Mouse (Mus musculus): ENCODE results near the gene Ripk4. TPM values are rescaled to one million over a fixed set of nuclear protein-coding genes. Genes with fewer than 3 reads are reported as not detected.

The Ripk4 gene
- total RNA-seq (2015) (not detected in 2 replicates), total RNA-seq (2017) (0.04 TPM in 1 of 2 replicates, not detected in the other)

GRCm38 (mm10) chr16:97763061-97763989 is at the start of gene Ripk4:
Gene Ripk4 (minus strand): TSS chr16:97763787.
- no peak for ATAC-seq (ENCODE audit: poor library complexity, severe bottlenecking)

- no peak for ATAC-seq (ENCODE audit: poor library complexity, severe bottlenecking)
These were observed 45.3 kb upstream of the Ripk4 start for GRCm38 (mm10) chr16:97808881-97809280.

- ATAC-seq (ENCODE audit: poor library complexity, severe bottlenecking) = no peak
These were observed 42.1 kb upstream of the Ripk4 start for GRCm38 (mm10) chr16:97805646-97806045.

DNA sequence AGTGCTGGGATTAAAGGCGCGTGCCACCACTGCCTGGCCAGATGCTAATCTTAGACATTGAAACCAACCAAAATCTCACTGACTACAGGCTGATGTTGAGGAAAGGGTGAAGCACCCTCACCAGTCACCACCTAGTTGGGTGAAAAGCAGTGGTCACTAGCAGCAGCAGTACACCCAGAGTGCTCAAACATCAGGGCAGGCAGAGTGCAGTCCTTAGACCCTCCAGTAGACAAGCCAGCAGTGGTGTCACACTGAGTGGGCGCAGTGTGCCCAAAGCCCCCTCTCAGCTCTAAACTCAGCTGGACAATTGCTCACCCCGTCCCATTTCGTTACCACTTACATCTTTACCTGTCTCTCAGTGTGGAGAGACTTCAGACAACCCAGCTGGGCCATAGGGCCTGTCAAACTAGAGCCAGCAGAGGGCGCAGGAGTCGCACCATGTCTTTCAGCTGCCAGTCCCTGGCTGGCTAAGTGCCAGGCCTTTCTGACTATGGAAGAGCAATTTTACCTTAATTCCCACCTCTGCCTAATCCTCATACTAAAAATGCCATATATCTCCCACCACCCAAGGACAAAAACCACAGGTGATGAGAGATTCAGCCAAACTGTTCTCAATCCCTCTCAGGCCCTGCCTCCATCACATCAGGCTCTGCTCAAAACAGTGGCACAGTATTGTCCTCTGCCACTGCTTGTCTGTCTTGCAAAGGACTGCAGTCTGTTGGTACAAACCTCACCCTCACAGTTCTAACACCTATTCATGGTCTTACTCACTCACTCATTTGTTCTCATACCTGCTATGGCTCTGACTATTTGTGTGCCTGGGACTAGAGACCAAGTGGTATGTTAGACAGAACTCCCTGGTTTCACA is 41.3 kb upstream of the Ripk4 start:
- peak; percentile 73 for ATAC-seq (ENCODE audit: poor library complexity, severe bottlenecking)

DNA sequence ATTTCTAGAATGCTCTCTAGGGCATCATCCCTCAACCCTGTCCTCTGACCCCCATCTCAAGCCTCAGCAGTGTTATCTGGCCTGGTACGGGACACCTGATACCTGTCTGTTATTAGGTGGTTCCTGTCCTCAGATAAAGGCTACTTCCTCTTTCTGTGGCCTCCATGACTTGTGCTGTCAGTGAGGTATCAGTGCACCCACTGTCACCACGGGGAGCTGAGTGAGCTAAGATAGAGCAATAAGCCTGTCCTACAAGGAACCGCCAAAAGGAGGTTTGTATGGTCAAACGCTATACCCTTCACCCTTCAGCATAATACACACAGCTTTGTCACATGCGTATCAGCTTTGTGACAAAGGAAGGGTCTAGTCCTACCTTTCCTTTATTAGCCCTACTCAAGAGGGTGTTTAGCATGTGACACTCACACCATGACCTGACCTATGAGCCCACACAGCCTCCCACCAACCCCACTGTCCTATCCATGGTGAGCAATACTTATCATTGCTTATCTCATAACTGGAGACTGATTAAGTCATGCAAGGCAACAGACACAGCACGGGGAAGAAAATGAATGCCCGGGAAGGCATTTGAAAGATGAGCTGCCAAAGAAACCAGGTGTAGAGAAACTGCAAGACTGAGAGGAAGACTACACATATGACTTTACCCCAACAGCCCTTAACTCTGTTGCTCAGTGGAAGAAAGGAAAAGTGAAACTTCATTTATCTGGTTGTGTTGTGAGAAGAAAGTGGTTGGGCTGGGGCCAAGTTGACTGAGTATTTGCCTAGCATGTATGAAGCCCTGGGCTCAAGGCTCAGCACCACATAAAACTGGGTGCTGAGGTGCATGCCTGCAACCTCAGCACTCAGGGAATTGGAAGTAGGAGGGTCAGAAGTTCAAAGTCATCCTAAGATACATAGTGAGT is 34.6 kb upstream of the Ripk4 start:
- peak; percentile 55 for ATAC-seq (ENCODE audit: poor library complexity, severe bottlenecking)

DNA sequence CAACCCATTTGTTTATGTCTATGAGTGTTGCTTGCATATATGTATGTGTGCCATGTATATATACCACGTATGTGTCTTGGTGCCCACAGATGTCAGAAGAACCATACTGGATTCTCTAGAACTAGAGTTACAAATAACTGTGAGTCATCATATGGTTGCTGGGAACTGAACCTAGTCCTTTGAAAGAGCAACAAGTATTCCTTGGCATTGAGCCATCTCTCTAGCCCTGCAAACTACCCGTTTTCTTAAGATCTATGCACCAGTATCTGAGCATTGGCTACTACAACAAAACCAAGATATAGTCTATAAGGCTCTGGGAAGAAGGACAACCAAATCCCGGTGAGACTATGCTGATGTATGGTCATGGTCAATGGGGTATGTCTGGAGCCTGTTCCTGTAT is 33.6 kb upstream of the Ripk4 start:
- no peak for ATAC-seq (ENCODE audit: poor library complexity, severe bottlenecking)

- ATAC-seq (ENCODE audit: poor library complexity, severe bottlenecking) = peak; percentile 44; the same call in 1 of the 2 replicates
These were observed 30.7 kb upstream of the Ripk4 start for GRCm38 (mm10) chr16:97794256-97794655.

DNA sequence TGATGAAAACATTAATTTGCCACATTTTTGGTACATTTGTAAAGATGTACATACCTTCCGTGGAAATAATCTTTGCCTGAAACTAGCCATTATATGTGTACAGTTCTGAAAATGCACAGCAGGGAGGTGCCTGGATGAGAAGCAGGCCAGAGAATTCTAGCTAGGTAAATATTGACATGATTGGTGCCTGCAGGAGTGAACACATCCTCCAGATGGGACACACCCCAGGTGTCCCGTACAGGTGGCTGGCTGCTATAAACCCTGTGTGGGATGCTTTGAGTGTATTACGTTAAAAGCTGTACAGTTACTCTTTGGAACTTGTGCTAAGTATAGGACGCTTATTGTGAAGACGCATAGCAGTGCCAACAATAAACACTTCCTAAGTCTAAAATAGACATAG is 19.5 kb upstream of the Ripk4 start:
- ATAC-seq (ENCODE audit: poor library complexity, severe bottlenecking) = no peak

DNA sequence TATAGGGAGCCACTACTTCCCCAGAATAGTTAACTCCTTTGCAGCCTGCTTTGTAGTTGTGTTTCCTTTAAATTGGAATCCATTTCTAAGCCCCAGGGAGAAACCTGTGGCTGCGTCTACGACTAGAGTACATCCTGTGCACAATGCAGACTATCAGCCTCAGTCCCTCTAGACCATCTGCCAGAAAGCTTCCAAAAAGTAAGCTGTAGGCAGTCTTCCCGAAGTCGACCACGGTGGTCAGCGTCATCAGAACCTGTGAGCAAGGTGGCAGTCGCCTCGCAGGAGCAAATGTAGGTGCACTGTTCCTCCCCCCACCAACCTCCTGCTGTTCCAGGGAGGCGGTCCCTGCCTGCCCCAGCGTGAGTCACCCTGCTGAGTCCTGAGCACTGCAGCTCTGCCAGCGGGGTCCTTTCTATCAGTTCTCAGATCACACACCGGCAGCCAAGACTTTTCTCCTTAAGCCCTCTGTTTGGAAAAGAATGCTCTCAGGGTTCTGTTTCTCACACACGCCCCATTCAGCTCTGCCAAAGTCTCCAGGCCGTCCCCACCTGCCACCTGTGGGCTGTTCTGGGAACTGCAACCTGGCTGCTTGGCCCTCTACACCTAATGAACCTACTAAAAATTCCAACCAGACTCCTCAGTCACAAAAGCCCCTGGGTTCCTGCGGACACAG is 14.9 kb upstream of the Ripk4 start:
- ATAC-seq (ENCODE audit: poor library complexity, severe bottlenecking) = peak; percentile 85

DNA sequence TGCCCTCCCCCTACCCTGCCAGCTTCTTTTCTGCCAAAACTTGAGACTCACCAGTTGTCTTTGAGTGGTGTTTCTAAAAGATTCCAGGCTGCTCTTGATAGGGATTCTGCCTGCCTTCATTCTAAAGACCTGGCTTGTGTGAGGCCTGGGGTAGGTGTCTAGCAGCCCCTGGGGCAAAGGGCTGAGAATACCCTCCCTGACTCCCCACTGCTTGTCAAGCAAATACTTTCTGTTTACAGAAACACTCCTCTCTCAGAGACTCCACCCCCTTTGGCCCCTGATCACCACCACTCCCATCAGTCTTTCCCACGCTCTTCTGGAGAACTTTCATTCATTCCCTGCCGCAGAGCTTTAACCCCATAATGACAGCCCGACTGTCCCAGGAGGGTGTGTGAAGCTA is 2.9 kb upstream of the Ripk4 start:
- no peak for ATAC-seq (ENCODE audit: poor library complexity, severe bottlenecking)

DNA sequence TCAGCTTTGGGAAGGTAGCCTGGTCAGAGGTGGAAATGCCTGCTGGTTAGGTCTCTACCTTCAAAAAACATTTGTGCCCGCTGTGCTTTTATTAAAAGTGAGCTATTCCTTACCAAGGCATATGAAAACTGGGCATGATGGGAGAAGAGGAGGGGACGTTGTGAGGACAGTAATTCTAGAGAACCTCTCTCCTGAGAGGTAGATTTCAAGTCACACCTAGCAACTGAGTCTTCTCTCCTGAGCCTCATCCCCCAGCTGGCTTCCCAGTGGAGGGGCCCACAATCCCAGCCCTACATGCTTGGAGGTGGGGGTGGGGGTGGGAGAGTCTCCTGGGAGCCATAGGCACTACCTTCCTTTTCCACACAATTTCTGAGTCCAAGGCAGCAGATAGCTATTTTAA is 1.0 kb upstream of the Ripk4 start:
- ATAC-seq (ENCODE audit: poor library complexity, severe bottlenecking) = no peak

GRCm38 (mm10) chr16:97763990-97764340 is 378 bp upstream of the Ripk4 start:
- no peak for ATAC-seq (ENCODE audit: poor library complexity, severe bottlenecking)

GRCm38 (mm10) chr16:97761782-97762181 is 1.8 kb downstream of the Ripk4 start:
- no peak for ATAC-seq (ENCODE audit: poor library complexity, severe bottlenecking)

DNA sequence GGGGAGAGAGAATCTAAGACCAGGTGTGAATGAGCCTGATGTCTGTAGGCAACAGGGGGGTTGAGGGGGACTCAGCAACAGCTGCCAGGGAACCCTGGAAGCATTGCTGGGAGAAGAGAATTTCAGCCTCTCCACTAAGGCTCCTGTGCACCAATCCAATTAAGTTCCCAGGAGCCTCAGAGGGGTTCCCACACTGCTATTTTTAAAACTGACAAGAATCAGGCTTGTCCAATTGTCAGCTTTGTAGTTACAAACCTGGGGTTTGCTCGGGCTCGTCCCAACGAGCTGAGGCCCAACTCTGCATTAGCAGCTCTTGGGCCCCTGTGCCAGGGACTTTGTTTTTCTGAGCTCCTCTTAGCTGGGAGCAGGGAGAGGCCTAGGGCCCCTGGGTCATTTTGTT is 3.9 kb downstream of the Ripk4 start:
- no peak for ATAC-seq (ENCODE audit: poor library complexity, severe bottlenecking)

DNA sequence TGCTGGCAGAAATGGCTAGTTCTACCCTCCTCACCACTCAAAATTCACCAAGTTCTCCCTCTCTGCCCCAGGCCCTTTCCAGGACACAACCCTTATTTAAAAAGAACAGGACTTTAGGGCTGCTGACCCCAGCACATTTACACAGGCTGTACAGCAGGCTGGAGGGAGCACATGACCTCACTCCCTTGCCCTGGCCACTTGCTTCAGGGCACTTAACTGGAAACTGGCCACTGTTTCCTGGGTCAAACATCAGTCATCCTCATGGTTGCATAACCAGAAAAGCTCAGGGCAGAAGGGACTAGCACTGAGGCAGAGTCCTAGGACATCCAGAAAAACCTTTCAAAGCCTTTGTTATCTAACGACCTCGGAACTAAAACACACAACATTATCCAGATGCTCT is 5.3 kb downstream of the Ripk4 start:
- ATAC-seq (ENCODE audit: poor library complexity, severe bottlenecking) = no peak

DNA sequence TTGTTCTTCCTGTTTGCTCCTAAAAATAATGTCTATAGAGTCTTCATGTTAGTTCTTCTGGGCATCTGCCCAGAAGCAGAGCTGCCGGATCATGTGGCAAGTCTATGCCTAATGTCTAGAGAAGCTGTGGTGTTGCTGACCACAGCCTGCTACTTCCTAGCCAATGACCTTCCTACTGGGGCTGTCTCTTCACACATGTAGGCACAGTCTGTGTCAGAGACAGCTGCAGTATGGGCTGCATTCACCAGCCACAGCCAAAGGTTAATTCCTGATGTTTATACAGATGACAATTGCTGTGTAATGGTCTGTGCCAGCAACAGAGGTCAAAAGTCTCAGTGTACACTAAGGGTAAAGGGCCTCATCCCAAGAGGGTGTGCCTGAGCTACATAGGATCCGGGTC is 7.1 kb downstream of the Ripk4 start:
- ATAC-seq (ENCODE audit: poor library complexity, severe bottlenecking) = no peak

GRCm38 (mm10) chr16:97752316-97752941 is 11.2 kb downstream of the Ripk4 start:
- ATAC-seq (ENCODE audit: poor library complexity, severe bottlenecking) = no peak

- ATAC-seq (ENCODE audit: poor library complexity, severe bottlenecking) = no peak
These were observed 11.7 kb downstream of the Ripk4 start for GRCm38 (mm10) chr16:97751884-97752283.

- no peak for ATAC-seq (ENCODE audit: poor library complexity, severe bottlenecking)
These were observed 15.2 kb downstream of the Ripk4 start for GRCm38 (mm10) chr16:97748421-97748820.

DNA sequence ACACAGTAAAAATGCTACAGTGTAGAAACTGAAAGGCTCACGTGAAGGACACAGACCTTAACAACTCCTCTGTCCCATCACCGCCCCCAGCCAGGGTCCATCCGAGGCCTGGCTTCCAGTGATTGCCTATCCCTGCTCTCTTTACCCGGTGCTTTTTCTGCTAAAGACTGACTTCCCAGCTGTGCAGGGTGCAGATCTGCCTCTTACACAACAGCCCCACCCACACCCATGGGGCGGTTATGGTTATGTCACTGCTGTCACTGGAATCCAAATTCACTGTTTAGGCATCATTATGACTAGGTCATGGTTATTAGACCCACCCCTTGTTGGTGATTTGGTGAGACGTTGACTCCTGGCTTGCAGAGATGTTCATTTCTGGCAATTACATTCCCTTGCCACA is 25.6 kb downstream of the Ripk4 start:
- ATAC-seq (ENCODE audit: poor library complexity, severe bottlenecking) = peak; percentile 56
